Mouse (Mus musculus) lung, adult 2 months (tissue): ENCODE measurements around the gene Snx33. TPM values are rescaled to one million over a fixed set of nuclear protein-coding genes. Genes with fewer than 3 reads are reported as not detected.
"Not testable (repeated sequence)": the region's sequence is repeated elsewhere in the genome, so short reads cannot be mapped to it uniquely, and the experiment has no call there.

ENCODE experiments used
- DNase-seq: peaks from one replicate; pipeline ENCODE4 v3.0.0; 2022
- H3K4me1 ChIP-seq: fragments of 200-500 bp; 2 replicates; pipeline ENCODE4 v1.6.1; 2011; ENCODE audit warnings: low read length; ENCODE audit not compliant: control insufficient read depth, insufficient read depth
- H3K4me3 ChIP-seq: fragments of 200-500 bp; replicated peaks from 2 replicates; pipeline ENCODE3; 2011; ENCODE audit warnings: low read depth, mild to moderate bottlenecking, control low read depth, low read length; ENCODE audit errors: extremely low read depth
- CTCF ChIP-seq: fragments of 200-500 bp; IDR thresholded peaks from 2 replicates; pipeline ENCODE4 v1.5.1; 2011; ENCODE audit warnings: mild to moderate bottlenecking, low read length, control low read depth; ENCODE audit not compliant: insufficient read depth
- POLR2A ChIP-seq: fragments of 200-500 bp; IDR thresholded peaks from 2 replicates; pipeline ENCODE4 v1.6.1; 2011; ENCODE audit warnings: low read depth, mild to moderate bottlenecking, control low read depth, low read length, borderline replicate concordance; ENCODE audit errors: extremely low read depth
- WGBS: fragments of 180-500 bp; shearing (Covaris S2); methylation state at CpG from one replicate; pipeline ENCODE4 v1.1.7; 2018; 5-methylcytosine and 5-hydroxymethylcytosine counted together
- polyA plus RNA-seq: library from polyadenylated mRNA; depleted of rRNA; stranded (reverse); fragments of >200 nt; gene quantifications from 2 replicates; pipeline ENCODE4 v1.2.3, GENCODE M21; 2012

Snx33 gene
- polyA plus RNA-seq, 1 experiment, result 23.6 TPM

DNA sequence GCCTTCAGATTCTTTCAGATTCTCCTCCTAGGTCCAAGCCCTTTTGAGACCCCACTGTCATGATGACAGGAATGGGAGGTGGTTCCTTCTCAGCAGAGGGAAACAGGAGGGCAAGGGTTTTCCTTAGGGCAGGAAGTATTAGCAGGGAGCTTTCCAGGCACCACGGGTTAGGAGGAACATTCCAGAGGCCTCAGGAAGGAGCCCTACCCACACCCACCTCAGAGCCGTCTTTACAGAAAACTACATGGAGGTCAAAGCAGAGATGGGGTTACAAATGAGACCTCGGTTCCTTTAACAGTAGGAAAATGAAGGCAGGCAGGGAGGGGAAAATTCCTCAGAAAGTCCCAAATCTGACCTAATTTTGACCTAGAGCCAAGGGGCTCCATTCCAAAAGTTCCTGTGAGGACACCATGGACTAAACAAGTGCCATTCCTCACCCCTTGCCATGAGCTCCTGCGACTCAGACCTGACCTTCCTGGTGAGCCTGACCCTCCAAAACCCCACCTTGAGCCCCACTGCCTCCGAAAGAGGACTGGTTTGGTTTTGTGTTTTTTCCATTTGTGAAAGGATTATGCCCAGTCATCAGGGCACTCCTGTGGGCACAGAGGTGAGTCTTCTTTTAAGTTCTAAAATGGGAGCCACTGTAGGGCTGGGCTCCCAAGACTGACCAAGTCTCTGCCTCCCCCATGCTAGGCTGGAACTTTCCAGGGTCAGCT, 12.3 kb downstream of the Snx33 start:
- WGBS, result 36% methylated on average over 5 of the region's 5 CpGs
- Histone ChIP-seq H3K4me3 (no peak overlapping the region), H3K4me1 (no peaks in the 10 kb centered on the region)
- no peak for TF ChIP-seq POLR2A
- TF ChIP-seq CTCF, result no peak
- no peak for DNase-seq

- DNase-seq, result no peak
- Histone ChIP-seq H3K4me1 (no peaks in the 10 kb centered on the region), H3K4me3 (no peak overlapping the region)
- WGBS, result 64% methylated on average over 1 of the region's 1 CpGs
- TF ChIP-seq POLR2A, result no peak
- no peak for TF ChIP-seq CTCF
Measured at GRCm38 (mm10) chr9:56915116-56915515, 13.1 kb downstream of the Snx33 start.

DNA sequence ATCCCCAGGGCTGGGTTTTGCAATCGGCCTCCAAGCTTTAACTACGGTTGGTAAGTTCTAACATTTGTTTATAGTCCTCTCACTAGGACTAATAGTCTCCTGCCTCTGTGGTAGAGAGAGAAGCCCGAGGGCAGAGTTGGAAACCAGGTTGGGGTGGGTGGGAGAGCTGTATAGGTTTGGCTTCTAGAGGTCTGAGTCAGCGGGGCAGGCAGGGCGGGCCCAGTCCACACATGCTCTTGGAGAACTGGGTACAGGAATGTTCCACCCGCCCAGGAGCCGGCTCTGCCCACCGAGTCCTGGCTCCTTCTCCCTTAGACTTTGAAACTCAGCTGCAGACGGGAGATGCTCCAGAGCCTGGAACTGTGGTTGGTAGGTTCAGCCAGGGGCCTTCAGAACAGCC, 14.2 kb downstream of the Snx33 start:
- no peak overlapping the region for H3K4me3 ChIP-seq
- TF ChIP-seq POLR2A (no peak), CTCF (no peak)
- WGBS, result 80% methylated on average over 9 of the region's 9 CpGs
- DNase-seq, result no peak
- no peaks in the 10 kb centered on the region for H3K4me1 ChIP-seq

GRCm38 (mm10) chr9:56911017-56911416, 17.2 kb downstream of the Snx33 start:
- WGBS, result 35% methylated on average over 1 of the region's 1 CpGs
- TF ChIP-seq POLR2A (no peak), CTCF (no peak)

GRCm38 (mm10) chr9:56909991-56910390, 18.2 kb downstream of the Snx33 start:
- H3K4me3 ChIP-seq, H3K4me1 ChIP-seq, DNase-seq: not testable (repeated sequence)
- 43% methylated on average over 4 of the region's 4 CpGs for WGBS

More at GRCm38 (mm10) chr9:56911017-56911416, 17.2 kb downstream of the Snx33 start:
- Histone ChIP-seq H3K4me1 (no peaks in the 10 kb centered on the region), H3K4me3 (no peak overlapping the region)
- DNase-seq, result no peak

DNA sequence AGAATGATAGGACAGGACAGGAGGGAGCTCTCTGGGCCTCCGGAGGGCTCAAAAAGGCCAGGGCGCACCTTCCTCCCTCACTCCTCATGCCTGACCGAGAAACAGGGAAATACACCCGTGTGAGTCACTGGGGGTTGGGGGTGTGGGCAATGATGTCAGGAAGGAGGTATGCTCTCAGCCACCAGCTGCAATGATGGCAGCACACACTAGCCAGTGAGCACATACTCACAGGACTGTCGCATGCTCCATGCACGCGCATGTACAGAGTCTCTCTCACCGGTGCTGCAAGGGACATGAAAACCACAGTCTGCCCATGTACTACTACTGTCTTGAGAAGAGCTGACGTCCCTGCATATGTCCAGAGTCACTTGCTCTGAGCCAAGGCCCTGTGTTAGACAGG, 20.6 kb downstream of the Snx33 start:
- no peak overlapping the region for H3K4me3 ChIP-seq
- H3K4me1 ChIP-seq, result no peaks in the 10 kb centered on the region
- TF ChIP-seq CTCF (no peak), POLR2A (no peak)
- no peak for DNase-seq
- WGBS, result 61% methylated on average over 9 of the region's 9 CpGs

GRCm38 (mm10) chr9:56903662-56904061, 24.5 kb downstream of the Snx33 start:
- H3K4me1 ChIP-seq, result peaks cover 9% of the 10 kb centered on the region; the same call in 1 of the 2 replicates
- DNase-seq, result no peak
- WGBS, result 94% methylated on average over 3 of the region's 3 CpGs
- no peak overlapping the region for H3K4me3 ChIP-seq
- no peak for TF ChIP-seq CTCF

DNA sequence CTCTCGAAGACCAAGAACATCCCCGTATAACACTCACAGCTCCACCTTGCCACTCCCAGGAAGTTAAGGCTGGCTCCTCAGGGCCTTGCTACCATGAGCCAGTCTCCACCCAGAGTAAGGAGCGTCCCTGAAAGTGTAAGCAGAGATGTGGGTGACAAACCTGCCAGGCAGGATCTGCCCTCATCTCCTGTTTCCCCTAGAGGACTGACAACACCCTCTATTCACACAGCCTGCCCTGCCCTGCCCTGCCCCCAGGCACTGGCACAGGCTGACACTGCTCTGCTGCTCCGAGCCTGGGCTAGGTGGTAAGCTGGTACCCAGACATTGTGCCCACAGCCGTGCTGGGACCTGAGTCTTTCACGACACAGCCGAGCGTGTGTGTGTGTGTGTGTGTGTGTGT, 27.0 kb downstream of the Snx33 start:
- Histone ChIP-seq H3K4me1 (peaks cover 9% of the 10 kb centered on the region; the same call in 1 of the 2 replicates), H3K4me3 (no peak overlapping the region)
- TF ChIP-seq POLR2A (no peak), CTCF (no peak)
- no peak for DNase-seq
- 20% methylated on average over 8 of the region's 8 CpGs for WGBS

- TF ChIP-seq CTCF (no peak), POLR2A (no peak)
- no peak for DNase-seq
- 13% methylated on average over 9 of the region's 9 CpGs for WGBS
- no peak overlapping the region for H3K4me3 ChIP-seq
- H3K4me1 ChIP-seq, result peaks cover 9% of the 10 kb centered on the region; the same call in 1 of the 2 replicates
Measured at GRCm38 (mm10) chr9:56900571-56900970, 27.6 kb downstream of the Snx33 start.

- Histone ChIP-seq H3K4me3 (no peak overlapping the region), H3K4me1 (peaks cover 9% of the 10 kb centered on the region; the same call in 1 of the 2 replicates)
- no peak for DNase-seq
- TF ChIP-seq CTCF (no peak), POLR2A (no peak)
Measured at GRCm38 (mm10) chr9:56900060-56900459, 28.1 kb downstream of the Snx33 start.
